Comparison of ENCODE assay signal across 8 mouse cellular contexts in genomic region chr16:23991170-23991569, GRCm38 (mm10). TPM values are rescaled to one million over a fixed set of nuclear protein-coding genes. Genes with fewer than 3 reads are reported as not detected.
A peak's percentile ranks its signal among the peaks of the same experiment; 100 is the strongest.
DNase-seq lines count a peak whose midpoint lies in the region; ATAC-seq and TF ChIP-seq lines count a peak whose summit lies in the region.

No protein-coding gene starts in this region.

- peaks cover 41% of the 10 kb centered on the region for H3K4me1 ChIP-seq in liver, embryonic 12.5 days
- H3K4me1 ChIP-seq in liver, embryonic 11.5 days (replicated peaks; ENCODE audit: control insufficient read depth, insufficient read depth, low read length): 0 out of 2 replicates have a peak, but pooled peaks cover 2% of the 10 kb centered on the region
- H3K4me1 ChIP-seq in olfactory bulb, adult 2 months (ENCODE audit: control insufficient read depth, insufficient read depth, low read length): peaks cover 11% of the 10 kb centered on the region

- no peak overlapping the region for H3K4me2 ChIP-seq in liver, embryonic 12.5 days
- H3K4me2 ChIP-seq in liver, embryonic 11.5 days: no peak overlapping the region

- no peak overlapping the region for H3K4me3 ChIP-seq in liver, embryonic 12.5 days
- no peak overlapping the region for H3K4me3 ChIP-seq in liver, embryonic 11.5 days (ENCODE audit: low read depth, low read length)
- no peak overlapping the region for H3K4me3 ChIP-seq in olfactory bulb, adult 2 months (ENCODE audit: insufficient read depth, low read depth, low read length)

- peak; percentile 66 for TF ChIP-seq CTCF in olfactory bulb, adult 2 months (IDR thresholded peaks at IDR 0.05; ENCODE audit: insufficient read depth, low read depth, low read length)

- peaks cover 70% of the 10 kb centered on the region for H3K27me3 ChIP-seq in liver, embryonic 12.5 days (replicated peaks)
- peaks cover 11% of the 10 kb centered on the region for H3K27me3 ChIP-seq in liver, embryonic 11.5 days (replicated peaks; ENCODE audit: control insufficient read depth, insufficient read depth, low read length)

- no peak overlapping the region for H3K27ac ChIP-seq in liver, embryonic 12.5 days
- no peak overlapping the region for H3K27ac ChIP-seq in liver, embryonic 11.5 days (ENCODE audit: low read depth, low read length)
- no peak overlapping the region for H3K27ac ChIP-seq in olfactory bulb, adult 2 months (ENCODE audit: insufficient read depth, low read depth, low read length)

- peak; percentile 80 for DNase-seq in liver
- DNase-seq in cerebellum, adult 9-10 months: peak; percentile 96
- peak; percentile 89 to 92 for DNase-seq in frontal cortex, postnatal 36 days (ENCODE audit: low spot score in 2 of 2)
- DNase-seq in kidney, adult 9 months: peak; percentile 97
- peak; percentile 64 for DNase-seq in liver, embryonic 11.5 days (ENCODE audit: low spot score)
- DNase-seq in thymus, postnatal 0 days (ENCODE audit: low spot score): peak; percentile 95

- H3K9ac ChIP-seq in liver, embryonic 12.5 days: no peak overlapping the region
- H3K9ac ChIP-seq in liver, embryonic 11.5 days (ENCODE audit: low read depth, low read length): no peak overlapping the region

- H3K9me3 ChIP-seq in liver, embryonic 12.5 days (replicated peaks): no peaks in the 10 kb centered on the region
- H3K9me3 ChIP-seq in liver, embryonic 11.5 days (ENCODE audit: control insufficient read depth, low read length): no peaks in the 10 kb centered on the region

- WGBS in liver, embryonic 12.5 days (ENCODE audit: insufficient replicate concordance): 0% methylated on average over 4 of the region's 4 CpGs
- 1% methylated on average over 4 of the region's 4 CpGs for WGBS in liver, embryonic 11.5 days
- 10% methylated on average over 4 of the region's 4 CpGs for WGBS in olfactory bulb, adult 2 months

- no peaks in the 10 kb centered on the region for H3K36me3 ChIP-seq in liver, embryonic 12.5 days
- H3K36me3 ChIP-seq in liver, embryonic 11.5 days (ENCODE audit: control insufficient read depth, insufficient read depth, low read length): no peaks in the 10 kb centered on the region

- TF ChIP-seq POLR2A in olfactory bulb, adult 2 months (IDR thresholded peaks at IDR 0.05; ENCODE audit: insufficient read depth, low read depth, low read length): no peak

- no peak for ATAC-seq in liver, embryonic 12.5 days
- no peak for ATAC-seq in liver, embryonic 11.5 days (replicated peaks; ENCODE audit: low FRiP score)

RNA-seq across cellular contexts. Expression of gene Bcl6, which starts 2.5 kb away (rescaled TPM):
- 0.12 and 0.19 TPM in 2 replicates for polyA plus RNA-seq in liver, embryonic 12.5 days (2016; fragmentation: Nextera tagmentation; extraction: Ambion mirVana)
- polyA plus RNA-seq in liver, embryonic 11.5 days (2014; fragmentation: Nextera tagmentation; extraction: Ambion mirVana): 0.38 and 0.42 TPM in 2 replicates
- polyA plus RNA-seq in olfactory bulb, adult 2 months (2012; ENCODE audit: insufficient read depth, insufficient read length, low replicate concordance, missing spikeins): not detected in 2 replicates
- polyA plus RNA-seq in thymus, postnatal 0 days (2015; fragmentation: Nextera tagmentation; extraction: Ambion mirVana): 11.9 and 15.1 TPM in 2 replicates

RNA-seq across cellular contexts. Expression of gene Gm37419, which starts 2.9 kb away (rescaled TPM):
- polyA plus RNA-seq in liver, embryonic 12.5 days (2016; fragmentation: Nextera tagmentation; extraction: Ambion mirVana): not detected in 2 replicates
- polyA plus RNA-seq in liver, embryonic 11.5 days (2014; fragmentation: Nextera tagmentation; extraction: Ambion mirVana): not detected in 2 replicates
- polyA plus RNA-seq in olfactory bulb, adult 2 months (2012; ENCODE audit: insufficient read depth, insufficient read length, low replicate concordance, missing spikeins): not detected in 2 replicates
- polyA plus RNA-seq in thymus, postnatal 0 days (2015; fragmentation: Nextera tagmentation; extraction: Ambion mirVana): not detected in 2 replicates

RNA-seq across cellular contexts. Expression of gene Rtp2, which starts 59.0 kb away (rescaled TPM):
- polyA plus RNA-seq in liver, embryonic 12.5 days (2016; fragmentation: Nextera tagmentation; extraction: Ambion mirVana): not detected in 2 replicates
- not detected in 2 replicates for polyA plus RNA-seq in liver, embryonic 11.5 days (2014; fragmentation: Nextera tagmentation; extraction: Ambion mirVana)
- polyA plus RNA-seq in olfactory bulb, adult 2 months (2012; ENCODE audit: insufficient read depth, insufficient read length, low replicate concordance, missing spikeins): not detected in 2 replicates
- polyA plus RNA-seq in thymus, postnatal 0 days (2015; fragmentation: Nextera tagmentation; extraction: Ambion mirVana): not detected in 2 replicates
